Mouse (Mus musculus) adrenal gland, postnatal 14 days (tissue): ENCODE data around the gene Syce1l. TPM values are rescaled to one million over a fixed set of nuclear protein-coding genes. Genes with fewer than 3 reads are reported as not detected.
A peak's percentile ranks its signal among the peaks of the same experiment; 100 is the strongest.

ENCODE experiments used
- DNase-seq: peaks from one replicate; pipeline ENCODE4 v3.0.0; 2021; ENCODE audit warnings: mixed read lengths
- total RNA-seq: library from RNA; stranded (reverse); gene quantifications from 2 replicates; pipeline ENCODE4 v1.2.3, GENCODE M21; 2021

Syce1l gene
- total RNA-seq, 1 experiment from 2014 or later = not detected

DNA sequence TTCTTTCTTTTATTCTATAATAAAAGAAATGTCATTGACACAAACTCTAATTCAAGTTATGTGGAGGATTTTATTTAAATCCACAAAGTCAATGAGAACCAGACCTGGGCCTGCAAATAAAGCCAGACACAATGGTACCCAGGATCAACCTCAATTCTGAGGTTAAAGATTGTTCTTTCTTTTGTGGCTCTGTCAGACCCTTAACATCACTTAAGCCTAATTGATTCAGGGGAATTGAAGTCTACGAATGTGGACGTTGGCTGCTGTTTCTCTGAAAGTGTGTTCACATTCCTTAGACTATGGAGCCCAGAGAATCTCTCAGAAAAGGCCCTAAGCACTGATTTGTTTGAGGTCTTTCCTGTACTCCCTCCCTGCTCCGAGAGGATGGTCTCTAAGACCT, 30.3 kb downstream of the Syce1l start:
- no peak for DNase-seq

DNA sequence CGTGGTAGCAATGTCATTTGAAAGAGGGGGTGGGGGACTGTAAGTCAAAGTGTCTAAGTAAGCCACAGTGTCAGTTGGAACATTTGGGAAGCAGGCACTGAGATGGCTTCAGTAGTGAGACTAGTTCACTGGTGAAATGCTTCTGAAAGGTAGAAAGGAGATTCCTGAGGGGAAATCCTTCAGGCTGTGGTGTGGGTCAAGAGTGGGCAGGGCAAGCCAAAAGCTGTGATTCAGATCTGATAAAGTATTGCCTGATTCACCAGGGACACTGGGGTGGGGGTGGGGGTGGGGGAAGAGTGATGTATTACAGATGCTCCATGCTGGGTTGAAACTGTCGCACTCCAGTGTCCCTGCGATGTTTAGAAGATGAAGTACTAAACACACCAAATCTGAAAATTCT, 31.6 kb downstream of the Syce1l start:
- peak; percentile 21 for DNase-seq

DNA sequence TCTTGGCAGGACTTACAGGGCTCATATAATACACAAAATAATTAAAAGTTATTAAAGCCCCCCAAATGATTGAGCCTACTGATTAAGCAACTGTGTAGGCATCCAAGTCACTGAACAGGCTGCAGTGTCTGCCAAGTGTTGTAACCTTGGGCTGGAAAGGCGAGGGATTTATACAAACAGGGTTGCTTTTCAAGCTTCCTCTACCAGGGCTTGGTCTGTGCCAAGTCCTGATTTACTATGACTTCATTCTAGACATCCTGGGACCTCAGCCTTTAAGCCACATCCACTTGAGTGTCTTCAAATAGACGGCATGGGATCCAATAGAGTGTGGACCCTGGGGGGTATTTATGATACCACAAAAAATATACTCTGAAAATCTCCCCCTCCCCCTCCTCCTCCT, 32.3 kb downstream of the Syce1l start:
- DNase-seq = peak; percentile 59

DNA sequence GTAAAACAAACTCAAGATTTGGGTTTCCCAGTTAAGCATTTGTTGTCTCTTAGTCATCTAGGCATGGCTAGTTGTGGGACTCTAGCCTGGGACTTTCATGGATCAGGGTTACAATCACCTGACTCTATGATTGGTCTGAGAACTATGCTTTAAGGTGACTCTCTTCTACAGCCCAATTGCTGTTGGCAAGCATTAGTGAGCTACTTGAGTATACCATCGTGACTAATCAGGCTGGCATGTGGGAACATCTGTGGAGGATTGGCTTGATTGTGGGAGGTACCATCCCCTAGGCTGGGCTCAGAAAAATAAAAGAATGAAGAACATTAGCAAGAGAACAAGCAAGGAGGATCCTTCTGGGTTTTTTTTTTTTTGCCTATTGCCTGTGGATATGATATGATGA, 33.8 kb downstream of the Syce1l start:
- DNase-seq = no peak

DNA sequence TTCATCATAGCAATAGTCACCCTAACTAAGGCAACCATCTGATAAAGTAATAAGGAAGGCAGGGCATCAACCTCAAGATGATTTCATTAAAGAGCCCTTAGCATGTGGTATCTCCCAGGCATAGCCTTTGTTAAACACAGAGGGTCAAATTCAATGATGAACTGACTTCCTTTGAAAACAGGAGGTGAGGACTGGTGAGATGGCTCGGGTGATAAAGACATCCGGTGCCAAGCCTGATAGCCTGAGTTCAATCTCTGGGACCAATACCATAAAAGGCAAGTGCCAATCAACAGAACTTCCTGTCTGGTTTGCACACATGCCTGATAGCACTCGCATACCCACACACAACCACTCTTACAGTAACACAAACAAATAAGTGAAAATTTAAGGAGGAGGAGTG, 36.3 kb downstream of the Syce1l start:
- DNase-seq = no peak

DNA sequence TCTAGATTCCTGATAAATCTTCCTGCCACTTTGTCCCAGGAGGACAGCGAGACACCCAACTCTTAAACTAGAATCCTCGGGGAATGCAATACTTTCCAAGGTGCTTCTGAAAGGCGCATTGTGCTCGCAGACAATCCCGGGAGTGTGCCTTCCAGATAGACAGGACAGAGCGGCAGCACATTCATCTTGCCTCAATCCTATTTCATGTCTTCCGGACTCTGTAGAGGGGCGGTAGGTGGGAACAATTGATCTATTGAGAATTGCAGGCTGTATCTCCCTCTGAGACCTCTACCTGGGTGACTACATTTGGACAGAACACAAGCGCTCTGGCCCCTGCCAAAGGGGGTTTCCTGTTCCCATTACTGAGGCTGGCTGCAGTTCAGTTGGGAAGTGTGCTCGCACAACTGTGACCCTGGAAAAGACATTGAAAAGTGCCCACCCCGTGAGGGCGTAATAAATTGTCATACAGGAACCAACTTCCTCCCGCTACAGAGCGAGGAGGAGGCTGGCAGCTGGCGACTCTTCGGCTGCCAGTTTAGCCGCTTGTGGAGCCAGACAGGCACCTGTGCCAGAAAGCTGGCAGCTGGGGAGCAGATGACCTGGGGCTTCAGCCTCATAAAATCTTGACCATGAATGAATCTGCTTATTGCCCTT, 45.0 kb downstream of the Syce1l start:
- peak; percentile 49 for DNase-seq

DNA sequence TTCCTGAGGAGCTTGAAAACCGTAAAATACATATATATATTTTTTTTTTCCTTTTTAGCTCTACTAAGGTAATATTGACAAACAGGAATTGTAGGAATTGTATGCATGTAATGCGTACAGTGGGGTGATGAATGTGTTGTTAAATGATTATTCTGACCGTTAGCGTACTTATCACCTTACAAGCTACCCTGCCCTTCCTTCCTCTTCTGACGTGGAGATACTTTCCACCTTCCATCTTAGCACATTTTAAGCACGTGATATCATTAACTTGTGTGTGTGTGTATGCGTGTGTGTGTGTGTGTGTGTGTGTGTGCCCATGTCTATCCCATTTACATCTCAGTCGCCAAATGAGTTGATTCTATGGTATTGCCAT, 45.5 kb downstream of the Syce1l start:
- no peak for DNase-seq

DNA sequence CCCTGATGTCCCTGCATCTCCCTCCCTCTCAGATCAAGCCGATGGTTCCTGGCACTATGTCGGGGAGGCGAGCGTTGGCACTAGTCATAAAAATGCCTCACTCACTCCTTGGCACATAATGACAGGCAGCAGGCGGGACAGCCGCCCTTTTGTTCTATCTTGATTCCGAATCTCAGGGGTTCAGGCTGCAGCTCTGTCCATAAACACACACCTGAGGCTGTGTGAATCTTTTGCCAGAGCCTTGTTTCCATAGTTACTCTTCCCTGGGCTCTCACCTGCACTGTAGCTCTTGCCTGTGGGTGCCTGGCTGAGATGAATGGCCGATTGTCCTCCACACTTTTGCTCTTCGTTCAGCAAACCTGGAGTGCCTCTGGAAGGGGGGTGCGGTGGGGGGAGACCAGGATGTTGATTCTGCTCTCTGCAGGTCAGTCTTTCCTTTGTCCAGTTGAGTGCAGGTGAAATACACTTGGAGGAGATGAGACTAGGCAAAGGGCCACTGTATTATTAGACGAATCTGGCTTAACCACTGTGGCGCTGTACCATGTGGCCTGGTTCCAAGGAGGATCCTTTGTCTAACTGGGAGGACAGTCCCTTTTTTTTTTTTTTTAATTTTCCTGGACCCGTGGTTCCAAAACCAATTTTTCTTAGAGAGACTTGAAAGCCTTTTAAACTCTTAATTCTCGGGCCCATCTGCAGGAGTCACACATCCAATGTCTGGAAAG, 48.8 kb downstream of the Syce1l start:
- DNase-seq = no peak

DNA sequence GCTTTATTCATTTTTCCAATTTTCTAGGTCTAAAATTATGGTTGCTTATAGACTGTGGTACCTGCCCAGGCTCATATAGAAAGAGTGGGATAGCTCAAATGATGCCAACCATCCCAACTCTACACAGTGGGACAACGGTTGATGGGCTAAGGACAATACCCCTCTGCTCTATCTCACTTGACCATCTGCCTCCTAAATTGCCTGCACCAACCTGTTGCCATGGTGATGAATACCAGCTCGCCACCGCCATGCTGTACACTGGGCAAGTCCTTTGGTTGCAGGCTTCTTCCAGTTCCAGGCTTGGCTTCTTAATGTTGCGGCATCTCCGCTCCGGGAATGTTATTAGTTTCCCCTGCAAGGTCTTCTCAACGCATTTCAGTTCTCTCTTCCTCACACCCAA, 62.0 kb downstream of the Syce1l start:
- DNase-seq = no peak

Other genes starting within 250 kb of the Syce1l start
- 15.6 and 15.9 TPM in 2 replicates for gene Mon1b, start 7.6 kb upstream of the Syce1l start, total RNA-seq
- 0.23 and 0.26 TPM in 2 replicates for gene Adamts18, start 205.5 kb downstream of the Syce1l start, total RNA-seq